Mouse (Mus musculus) CD4-positive helper T cell, adult 2 months (primary cell): ENCODE results near the gene Zfp385a.
"Not testable (repeated sequence)": the region's sequence is repeated elsewhere in the genome, so short reads cannot be mapped to it uniquely, and the experiment has no call there.

ENCODE experiments used
- DNase-seq: peaks from one replicate; pipeline ENCODE4 v3.0.0-alpha.2; 2012; ENCODE audit warnings: low read depth, missing footprints, low spot score

The Zfp385a gene

GRCm38 (mm10) chr15:103290843-103291242, 49.0 kb downstream of the Zfp385a start:
- DNase-seq, result no peak

GRCm38 (mm10) chr15:103290417-103290816, 49.5 kb downstream of the Zfp385a start:
- no peak for DNase-seq

GRCm38 (mm10) chr15:103289600-103289999, 50.3 kb downstream of the Zfp385a start:
- no peak for DNase-seq

GRCm38 (mm10) chr15:103285778-103286417, 54.0 kb downstream of the Zfp385a start:
- no peak for DNase-seq

GRCm38 (mm10) chr15:103284647-103285046, 55.2 kb downstream of the Zfp385a start:
- DNase-seq, result no peak

- no peak for DNase-seq
These were observed 55.8 kb downstream of the Zfp385a start for GRCm38 (mm10) chr15:103284066-103284465.

- no peak for DNase-seq
These were observed 58.3 kb downstream of the Zfp385a start for GRCm38 (mm10) chr15:103281465-103282205.

GRCm38 (mm10) chr15:103280817-103281464, 59.0 kb downstream of the Zfp385a start:
- DNase-seq, result peak; percentile 46

GRCm38 (mm10) chr15:103279750-103280149, 60.1 kb downstream of the Zfp385a start:
- peak; percentile 54 for DNase-seq

- DNase-seq, result no peak
These were observed 61.9 kb downstream of the Zfp385a start for GRCm38 (mm10) chr15:103277949-103278348.

GRCm38 (mm10) chr15:103275943-103276342, 64.0 kb downstream of the Zfp385a start:
- DNase-seq, result not testable (repeated sequence)

GRCm38 (mm10) chr15:103272419-103273279, 67.2 kb downstream of the Zfp385a start, which contains the start of gene Copz1:
TSS of gene Copz1 (plus strand) at chr15:103272714.
- peak; percentile 99 for DNase-seq

GRCm38 (mm10) chr15:103268903-103269302, 71.0 kb downstream of the Zfp385a start:
- DNase-seq, result peak; percentile 60

GRCm38 (mm10) chr15:103264794-103265193, 75.1 kb downstream of the Zfp385a start:
- DNase-seq, result no peak
